Mouse (Mus musculus) myocyte (in vitro differentiated cells): ENCODE measurements around the gene Cnot3. TPM values are rescaled to one million over a fixed set of nuclear protein-coding genes. Genes with fewer than 3 reads are reported as not detected.

Source experiments
- H3K27me3 ChIP-seq: one replicate; pipeline ENCODE4 v1.6.1; 2011; ENCODE audit not compliant: control insufficient read depth, insufficient read depth, insufficient read length
- H3K36me3 ChIP-seq: one replicate; pipeline ENCODE4 v1.6.1; 2011; ENCODE audit not compliant: control insufficient read depth, insufficient read depth
- H3K4me2 ChIP-seq: one replicate; pipeline ENCODE4 v1.6.1; 2011; ENCODE audit warnings: low read depth, control low read depth
- H3K4me3 ChIP-seq: one replicate; pipeline ENCODE4 v1.5.1; 2011; ENCODE audit warnings: mild to moderate bottlenecking, control low read depth, moderate library complexity
- H3K79me2 ChIP-seq: one replicate; pipeline ENCODE4 v1.6.1; 2011; ENCODE audit not compliant: control insufficient read depth, insufficient read depth
- H3ac ChIP-seq: one replicate; pipeline ENCODE4 v1.6.1; 2011; ENCODE audit not compliant: control insufficient read depth, insufficient read length
- MAX ChIP-seq: IDR thresholded peaks from one replicate; pipeline ENCODE4 v1.6.1; 2011; ENCODE audit warnings: low read depth, mild to moderate bottlenecking, control low read depth
- POLR2A ChIP-seq: IDR thresholded peaks from one replicate; pipeline ENCODE4 v1.6.1; 2011; ENCODE audit warnings: low read depth, mild to moderate bottlenecking, control low read depth, moderate library complexity; ENCODE audit not compliant: insufficient read length
- POLR2AphosphoS2 ChIP-seq: IDR thresholded peaks from one replicate; pipeline ENCODE4 v1.6.1; 2011; ENCODE audit warnings: low read depth, control low read depth; ENCODE audit not compliant: insufficient read length
- USF1 ChIP-seq: IDR thresholded peaks from one replicate; pipeline ENCODE4 v1.6.1; 2011; ENCODE audit warnings: low read depth, mild to moderate bottlenecking, control low read depth, moderate library complexity
- polyA plus RNA-seq: library from polyadenylated mRNA; unstranded; fragments of >200 nt; fragmentation: generic; extraction: Trizol; gene quantifications from one replicate; pipeline ENCODE4 v1.2.1, GENCODE M21; 2012; ENCODE audit warnings: missing spikeins

Gene Cnot3
- polyA plus RNA-seq, 1 experiment: 49.0 TPM

DNA sequence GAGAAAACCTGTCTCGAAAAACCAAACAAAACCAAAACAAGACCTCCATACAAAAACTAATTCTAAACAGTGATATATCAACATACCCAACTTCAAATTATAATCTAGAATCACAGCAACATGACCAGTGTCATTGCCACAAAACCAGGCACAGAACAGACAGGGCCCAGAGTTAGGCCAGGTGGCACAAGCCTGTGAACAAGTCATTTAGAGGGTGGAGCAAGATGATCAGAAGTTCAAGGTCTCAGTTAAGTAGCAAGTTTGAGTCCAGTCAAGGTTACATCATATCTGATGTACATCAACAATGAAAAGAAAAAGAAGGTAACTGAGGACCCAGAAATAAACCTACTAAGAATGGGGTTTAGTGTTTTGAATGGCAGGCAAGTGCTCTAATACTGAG is 63.9 kb downstream of the Cnot3 start:
- Histone ChIP-seq H3K79me2 (peaks cover 15% of the 10 kb centered on the region), H3K4me3 (no peak overlapping the region), H3ac (no peak overlapping the region), H3K27me3 (no peaks in the 10 kb centered on the region), H3K4me2 (no peak overlapping the region), H3K36me3 (peaks cover 18% of the 10 kb centered on the region)
- no peak for TF ChIP-seq USF1
- TF ChIP-seq POLR2AphosphoS2: peak; percentile 47
- no peak for TF ChIP-seq POLR2A
- no peak for TF ChIP-seq MAX

Other genes starting within 250 kb of the Cnot3 start
- gene Cacng6, start 221.1 kb upstream of the Cnot3 start, polyA plus RNA-seq: 15.0 TPM
- gene Tarm1, start 142.6 kb upstream of the Cnot3 start, polyA plus RNA-seq: 0.04 TPM
- gene Oscar, start 29.1 kb upstream of the Cnot3 start, polyA plus RNA-seq: not detected
- 537 TPM for gene Ndufa3, start 27.9 kb upstream of the Cnot3 start, polyA plus RNA-seq
- 27.2 TPM for gene Tfpt, start 15.3 kb upstream of the Cnot3 start, polyA plus RNA-seq
- 54.8 TPM for gene Prpf31, start 15.3 kb upstream of the Cnot3 start, polyA plus RNA-seq
- gene Leng1, start 20.6 kb downstream of the Cnot3 start, polyA plus RNA-seq: 9.5 TPM
- gene Tmc4, start 32.3 kb downstream of the Cnot3 start, polyA plus RNA-seq: 1.2 TPM
- 93.9 TPM for gene Tsen34, start 47.6 kb downstream of the Cnot3 start, polyA plus RNA-seq
- gene Mboat7, start 48.3 kb downstream of the Cnot3 start, polyA plus RNA-seq: 29.9 TPM
- 2,199 TPM for gene Rps9, start 58.7 kb downstream of the Cnot3 start, polyA plus RNA-seq
- 0.01 TPM for gene Pirb, start 75.1 kb downstream of the Cnot3 start, polyA plus RNA-seq
- gene Gm15448, start 180.4 kb downstream of the Cnot3 start, polyA plus RNA-seq: not detected
- not detected for gene Pira2, start 199.8 kb downstream of the Cnot3 start, polyA plus RNA-seq